Mouse (Mus musculus) cerebellum, postnatal 36 days (tissue): ENCODE data around the gene Rgs11.
"Not testable (repeated sequence)": the region's sequence is repeated elsewhere in the genome, so short reads cannot be mapped to it uniquely, and the experiment has no call there.

Source experiments
- DNase-seq, 2 experiments: peaks; one replicate each; pipeline ENCODE4 v3.0.0; 2021 to 2022; ENCODE audit warnings: mixed read lengths in 2 of 2

Gene Rgs11

GRCm38 (mm10) chr17:26202737-26203136, at the start of gene Rgs11:
Gene Rgs11, plus strand, starts transcription at chr17:26202951.
- DNase-seq: peak; percentile 23 to 41

- DNase-seq: no peak
These were observed 40.0 kb upstream of the Rgs11 start for GRCm38 (mm10) chr17:26162736-26163135.

GRCm38 (mm10) chr17:26168039-26168438, 34.7 kb upstream of the Rgs11 start:
- no peak for DNase-seq

GRCm38 (mm10) chr17:26175248-26175647, 27.5 kb upstream of the Rgs11 start:
- DNase-seq: not testable (repeated sequence)

DNA sequence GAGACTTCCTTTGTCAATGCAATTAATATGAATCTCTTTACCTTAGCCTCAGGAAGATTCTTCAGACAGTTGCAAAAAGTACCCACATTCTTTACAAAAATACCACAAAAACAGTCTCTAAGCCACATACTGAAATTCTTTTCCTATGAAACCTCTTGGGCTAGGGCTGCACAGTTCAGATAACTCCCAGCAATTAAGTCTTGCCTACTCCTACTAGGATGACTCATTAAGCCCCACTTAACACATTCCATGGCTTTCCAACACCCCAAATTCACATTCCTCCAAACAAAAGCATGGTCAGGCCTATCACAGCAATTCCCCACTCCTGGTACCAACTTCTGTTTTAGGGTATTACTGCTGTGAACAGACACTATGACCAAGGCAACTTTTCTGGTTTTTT, 24.1 kb upstream of the Rgs11 start:
- no peak for DNase-seq

DNA sequence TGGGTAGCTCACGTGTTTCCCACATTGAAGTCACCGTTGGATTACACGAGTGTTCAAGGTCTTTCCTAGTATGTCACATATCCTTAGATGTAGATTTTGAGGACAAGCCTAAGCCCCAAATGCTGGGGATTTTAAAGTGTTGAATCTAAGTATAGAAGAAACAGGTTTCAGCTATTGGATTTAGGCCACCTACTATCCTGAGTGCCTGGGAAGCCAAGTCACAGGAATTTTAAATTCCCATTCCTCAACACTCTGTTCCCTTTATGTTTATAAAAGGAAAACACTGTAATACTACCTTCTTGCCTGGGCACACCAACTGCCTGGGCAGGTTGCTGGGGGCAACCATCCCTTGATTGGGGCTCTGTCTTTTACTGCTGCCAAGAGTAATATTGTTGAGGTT, 21.6 kb upstream of the Rgs11 start:
- no peak for DNase-seq

- DNase-seq: peak; percentile 46 to 63
These were observed 15.2 kb upstream of the Rgs11 start for GRCm38 (mm10) chr17:26187592-26187991.

DNA sequence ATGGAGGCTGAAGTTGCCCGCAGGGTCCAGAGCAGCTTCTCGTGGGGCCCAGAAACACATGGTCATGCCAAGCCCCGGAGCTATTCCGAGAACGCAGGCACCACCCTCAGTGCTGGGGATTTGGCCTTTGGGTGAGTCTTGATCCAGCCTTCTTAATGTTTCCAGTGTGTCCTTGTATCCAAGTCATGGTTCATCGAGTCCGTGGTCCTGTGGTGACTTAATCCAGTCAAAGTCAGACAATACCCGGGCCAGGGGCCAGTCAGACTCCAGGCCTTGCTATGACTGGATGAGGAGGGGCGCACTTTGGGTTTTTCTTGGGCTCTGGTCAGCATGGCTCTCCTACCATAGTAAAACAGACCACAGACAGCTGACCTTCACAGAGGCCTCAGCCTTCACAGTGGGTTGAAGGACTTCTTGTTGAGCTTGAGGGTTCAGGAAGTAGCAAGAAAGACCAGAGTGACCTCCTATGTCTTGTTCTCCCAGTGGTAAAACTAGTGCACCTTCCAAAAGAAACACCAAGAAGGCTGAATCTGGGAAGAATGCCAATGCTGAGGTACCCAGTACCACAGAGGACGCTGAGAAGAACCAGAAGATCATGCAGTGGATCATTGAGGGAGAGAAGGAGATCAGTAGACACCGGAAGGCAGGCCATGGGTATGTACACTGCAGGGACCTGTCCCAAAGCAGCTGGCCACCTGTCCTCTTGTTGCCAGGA, 14.5 kb upstream of the Rgs11 start:
- no peak for DNase-seq

GRCm38 (mm10) chr17:26191486-26191885, 11.3 kb upstream of the Rgs11 start:
- not testable (repeated sequence) for DNase-seq

DNA sequence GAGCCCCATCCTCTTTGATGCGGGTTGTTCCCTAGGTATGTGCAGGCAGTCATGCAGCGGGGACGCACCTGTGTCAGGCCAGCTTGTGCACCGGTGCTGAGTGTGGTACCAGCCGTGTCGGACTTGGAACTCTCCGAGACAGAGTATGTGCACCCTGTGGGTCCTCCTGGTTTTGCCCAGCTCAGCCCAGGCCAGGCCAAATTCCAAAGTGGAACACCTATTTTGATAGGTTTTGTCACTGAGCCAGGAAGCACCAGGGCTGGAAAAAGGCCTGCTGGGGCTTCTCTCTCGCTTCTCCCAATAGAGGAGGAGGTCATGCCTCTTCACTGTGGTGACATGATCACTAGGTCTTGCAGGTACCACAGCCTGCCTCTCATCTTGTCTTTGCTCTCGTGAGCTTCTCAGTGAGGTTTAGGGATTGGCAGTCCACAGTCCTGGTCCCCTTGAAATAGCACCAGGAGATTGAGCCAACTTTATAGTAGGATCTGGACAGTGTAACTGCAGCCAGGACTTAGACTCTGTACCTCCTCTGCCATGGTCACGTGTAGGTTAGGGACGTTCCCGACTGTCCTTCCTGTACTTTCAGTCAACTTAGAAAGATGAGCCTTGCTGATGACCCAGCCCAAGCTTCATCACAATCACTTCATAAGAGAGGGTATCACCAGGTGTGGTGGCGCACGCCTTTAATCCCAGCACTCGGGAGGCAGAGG, 10.1 kb upstream of the Rgs11 start:
- no peak for DNase-seq

DNA sequence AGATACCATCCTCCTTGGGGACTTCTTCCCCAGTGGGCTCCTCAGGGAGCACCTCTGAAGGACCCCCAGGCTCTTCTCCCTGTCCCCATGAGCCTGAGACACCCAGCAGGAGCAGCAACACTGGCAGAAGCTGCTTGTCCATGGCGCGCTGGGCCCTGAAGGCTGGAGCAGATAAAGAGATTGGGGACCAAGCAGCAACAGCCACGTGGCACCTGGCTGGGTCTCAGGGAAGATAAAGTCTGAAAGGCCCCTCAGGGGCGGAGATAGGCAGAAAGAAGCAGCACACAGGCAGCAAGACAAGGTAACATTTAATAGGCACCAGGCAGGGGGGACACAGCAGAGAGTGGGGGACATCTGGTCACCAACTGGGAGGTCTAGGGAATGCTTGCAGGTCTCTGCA, 3.9 kb upstream of the Rgs11 start, which contains the start of gene Pdia2:
TSS of gene Pdia2 (minus strand) at position 196 of the 400 bp plus-strand sequence.
- DNase-seq: no peak

DNA sequence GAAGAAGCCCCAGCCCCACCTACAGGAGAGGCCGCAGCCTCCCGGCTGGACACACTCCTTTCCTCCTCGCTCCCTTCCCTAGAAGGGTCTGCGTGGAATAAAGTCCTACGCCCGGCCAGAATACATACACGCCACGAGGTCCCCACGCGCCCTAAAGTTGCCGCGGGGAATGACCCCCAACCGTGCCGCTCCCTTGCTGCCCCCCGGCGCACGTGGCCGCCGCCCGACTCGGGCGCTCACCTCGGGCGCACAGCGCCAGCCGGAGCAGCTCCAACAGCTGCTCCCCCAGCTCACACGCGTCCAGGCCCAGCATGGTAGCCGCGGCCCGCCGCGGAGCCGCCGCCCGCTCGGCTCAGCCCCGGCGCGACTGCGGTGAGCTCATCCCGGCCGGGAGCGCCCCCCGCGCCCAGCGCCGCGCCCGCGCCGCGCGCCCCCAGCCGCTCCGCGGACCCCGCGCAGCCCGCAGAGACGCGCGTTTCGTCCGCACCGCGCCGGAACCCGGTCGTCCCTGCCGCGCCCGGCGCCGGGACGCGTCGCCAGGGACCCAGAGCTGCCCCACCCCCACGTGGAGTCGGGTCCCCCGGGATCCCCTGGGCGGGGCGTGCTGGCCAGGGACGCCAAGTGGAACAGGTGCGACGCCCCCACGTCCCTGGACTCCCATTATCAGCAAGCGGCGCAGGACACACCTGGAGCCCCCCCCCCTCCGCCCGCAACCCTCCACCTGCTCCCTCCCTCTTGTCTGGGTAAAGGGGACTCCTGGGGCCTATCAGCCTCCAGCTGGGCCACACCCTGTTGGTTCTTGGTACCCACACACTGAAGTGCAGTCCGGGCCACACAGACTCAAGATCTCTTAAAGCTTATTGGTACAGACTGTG, 1.7 kb upstream of the Rgs11 start:
- DNase-seq: no peak

- no peak for DNase-seq
These were observed 753 bp upstream of the Rgs11 start for GRCm38 (mm10) chr17:26201998-26202397.

GRCm38 (mm10) chr17:26203321-26203811, 615 bp downstream of the Rgs11 start:
- DNase-seq: peak; percentile 25

GRCm38 (mm10) chr17:26204766-26205165, 2.0 kb downstream of the Rgs11 start:
- no peak for DNase-seq

DNA sequence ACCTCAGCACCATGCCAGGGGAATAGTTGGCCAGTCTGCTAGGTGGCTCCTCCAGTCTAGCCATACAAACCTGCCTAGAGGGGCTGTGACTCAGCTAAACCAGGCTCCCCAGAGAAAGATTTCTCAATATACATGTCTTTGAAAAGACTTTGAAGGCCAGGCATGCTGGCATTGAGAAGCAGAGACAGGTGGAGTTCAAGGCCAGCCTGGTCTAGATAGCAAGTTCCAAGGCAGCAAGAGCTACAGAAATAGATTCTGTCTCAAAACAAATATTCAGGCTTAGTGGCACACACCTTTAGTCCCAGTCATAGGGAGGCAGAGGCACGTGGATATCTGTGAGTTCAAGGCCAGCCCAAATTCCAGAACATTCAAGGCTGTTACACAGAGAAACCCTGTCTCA, 3.6 kb downstream of the Rgs11 start:
- no peak for DNase-seq

DNA sequence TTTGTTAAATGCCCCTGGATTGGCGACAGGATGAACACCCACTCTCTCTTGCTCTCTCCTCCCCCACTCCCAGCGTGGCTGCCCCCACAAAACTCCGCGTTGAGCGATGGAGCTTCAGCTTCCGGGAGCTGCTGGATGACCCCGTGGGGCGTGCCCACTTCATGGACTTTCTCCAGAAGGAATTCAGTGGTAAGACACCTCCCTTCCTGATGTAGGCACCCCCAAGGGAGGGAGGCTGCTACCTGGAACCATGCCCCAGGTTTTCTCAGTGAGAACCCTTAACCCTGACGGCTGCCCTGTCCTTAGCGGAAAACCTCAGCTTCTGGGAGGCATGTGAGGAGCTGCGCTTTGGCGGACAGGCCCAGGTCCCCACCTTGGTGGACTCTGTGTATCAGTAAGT, 4.9 kb downstream of the Rgs11 start, which contains the start of gene Arhgdig:
TSS of gene Arhgdig (minus strand) at position 101 of the 400 bp plus-strand sequence.
- DNase-seq: no peak

DNA sequence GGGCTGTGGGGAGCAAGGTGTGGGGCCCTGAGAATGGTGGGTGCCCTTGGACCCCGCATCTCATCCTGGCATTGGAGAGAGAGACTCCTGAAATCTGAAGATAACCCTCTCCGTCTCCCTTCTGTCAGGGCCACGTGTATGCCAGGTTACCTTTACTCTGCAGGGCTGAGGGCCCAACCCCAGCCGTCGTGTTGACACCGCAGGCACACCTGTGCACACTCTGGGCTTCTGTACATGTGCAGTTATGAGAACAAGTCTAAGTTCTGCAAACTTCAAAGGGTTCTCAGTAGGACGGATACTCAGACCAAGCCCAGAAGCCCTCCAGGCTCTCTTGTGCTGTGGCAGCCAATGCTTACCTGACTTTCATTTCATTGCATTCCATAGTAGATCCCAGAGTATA, 9.5 kb downstream of the Rgs11 start:
- no peak for DNase-seq

DNA sequence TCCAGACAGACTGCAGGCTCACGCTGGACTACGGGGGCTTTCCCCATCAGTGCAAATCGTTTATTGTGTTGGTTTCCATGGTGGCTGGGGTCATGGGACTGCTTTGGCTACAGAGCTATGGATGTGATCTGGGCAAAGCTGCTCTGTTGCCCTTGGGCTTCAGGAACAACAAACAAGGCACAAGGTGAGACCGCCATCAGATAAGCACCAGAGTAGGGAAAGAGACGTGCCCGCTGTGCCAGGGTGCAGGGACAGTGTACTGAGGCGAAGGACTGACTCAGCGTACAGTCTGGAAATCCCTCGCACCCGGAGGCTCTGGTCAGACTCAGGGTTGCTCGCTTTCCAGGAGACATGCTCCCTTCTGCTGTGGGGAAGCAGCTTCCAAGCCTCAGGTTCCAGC, 9.9 kb downstream of the Rgs11 start:
- no peak for DNase-seq

GRCm38 (mm10) chr17:26221508-26221907, 18.8 kb downstream of the Rgs11 start:
- no peak for DNase-seq

GRCm38 (mm10) chr17:26225150-26225549, 22.4 kb downstream of the Rgs11 start:
- no peak for DNase-seq

DNA sequence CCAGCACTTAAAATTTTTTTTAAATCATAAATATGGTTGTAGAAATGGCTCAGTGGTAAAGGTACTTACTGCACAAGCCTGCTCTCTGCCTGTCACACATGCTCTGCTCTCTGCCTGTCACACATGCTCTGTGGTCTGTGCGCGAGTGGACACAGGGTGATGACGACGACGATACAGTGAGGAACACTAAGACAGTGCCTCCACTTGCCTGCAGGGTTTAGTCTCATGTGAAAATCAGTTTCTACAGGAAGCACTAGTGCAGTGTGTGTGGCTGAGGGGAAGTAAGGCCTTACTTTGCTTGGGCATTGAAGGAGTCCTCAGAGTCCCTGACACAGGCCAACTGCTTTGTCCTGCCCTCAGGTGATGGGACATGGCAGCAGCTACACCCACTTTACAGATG, 27.0 kb downstream of the Rgs11 start:
- no peak for DNase-seq

DNA sequence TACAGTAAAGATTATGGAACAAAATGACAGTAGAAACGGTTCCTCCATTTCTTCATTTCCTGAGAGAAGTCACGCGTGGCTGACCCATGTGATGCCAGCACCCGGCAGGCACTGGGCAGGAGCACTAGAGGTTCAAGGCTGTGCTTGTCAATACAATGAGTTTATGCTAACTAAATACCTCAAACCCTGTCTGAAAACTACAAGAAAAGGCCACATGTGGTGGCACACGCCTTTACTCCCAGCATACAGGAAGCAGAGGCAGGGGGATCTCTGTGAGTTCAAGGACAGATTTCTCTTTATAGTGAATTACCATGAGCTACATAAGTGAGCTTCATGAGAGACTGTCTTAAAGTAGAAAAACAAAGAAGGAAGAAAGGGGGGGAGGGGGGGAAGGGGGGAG, 28.4 kb downstream of the Rgs11 start:
- DNase-seq: no peak
